Mouse (Mus musculus) intestine, postnatal 0 days (tissue): ENCODE results near the gene S100a3. TPM values are rescaled to one million over a fixed set of nuclear protein-coding genes. Genes with fewer than 3 reads are reported as not detected.

ENCODE experiments used
- ATAC-seq: fragments of 200-750 bp; cut with Nextera tagmentation; 2 replicates; pipeline ENCODE4 v1.8.0; 2017; ENCODE audit warnings: mild to moderate bottlenecking, moderate TSS enrichment, moderate library complexity
- H3K27ac ChIP-seq: fragments of 300-500 bp; sonication (generic); 2 replicates; pipeline ENCODE4 v1.5.1; 2014; ENCODE audit warnings: mild to moderate bottlenecking, low read depth, low read length, moderate library complexity
- H3K27me3 ChIP-seq: fragments of 300-500 bp; sonication (generic); replicated peaks from 2 replicates; pipeline ENCODE4 v1.6.1; 2014; ENCODE audit warnings: low read length, mixed read lengths; ENCODE audit not compliant: control insufficient read depth, insufficient read depth
- H3K36me3 ChIP-seq: fragments of 300-500 bp; sonication (generic); 2 replicates; pipeline ENCODE4 v1.6.1; 2014; ENCODE audit warnings: mild to moderate bottlenecking, moderate library complexity; ENCODE audit not compliant: control insufficient read depth, insufficient read depth
- H3K4me1 ChIP-seq: fragments of 300-500 bp; sonication (generic); replicated peaks from 2 replicates; pipeline ENCODE4 v1.6.1; 2014; ENCODE audit warnings: antibody characterized with exemption, low read length, mixed read lengths; ENCODE audit not compliant: control insufficient read depth, insufficient read depth
- H3K4me2 ChIP-seq: fragments of 300-500 bp; sonication (generic); replicated peaks from 2 replicates; pipeline ENCODE4 v1.6.1; 2014; ENCODE audit warnings: low read depth, mild to moderate bottlenecking, moderate library complexity
- H3K4me3 ChIP-seq: fragments of 300-500 bp; sonication (generic); 2 replicates; pipeline ENCODE4 v1.5.1; 2014; ENCODE audit warnings: low read depth, low read length
- H3K9ac ChIP-seq: fragments of 300-500 bp; sonication (generic); 2 replicates; pipeline ENCODE4 v1.6.1; 2014; ENCODE audit warnings: mild to moderate bottlenecking, low read depth, low read length
- H3K9me3 ChIP-seq: fragments of 300-500 bp; sonication (generic); 2 replicates; pipeline ENCODE4 v1.6.1; 2016; ENCODE audit warnings: mixed run types; ENCODE audit not compliant: control insufficient read depth
- CTCF ChIP-seq: sonication (generic); IDR thresholded peaks from 2 replicates; pipeline ENCODE4 v1.5.1; 2016; ENCODE audit warnings: low read depth, mild to moderate bottlenecking, control low read depth, antibody characterized with exemption, moderate library complexity
- WGBS: fragments of 180-500 bp; shearing (Covaris S2); extraction: QIAGEN DNeasy Blood & Tissue Kit; methylation state at CpG from one replicate; pipeline ENCODE4 v1.1.7; 2014; 5-methylcytosine and 5-hydroxymethylcytosine counted together
- polyA plus RNA-seq: library from polyadenylated mRNA; unstranded; fragments of >200 nt; fragmentation: Nextera tagmentation; extraction: Ambion mirVana; gene quantifications from 2 replicates; pipeline ENCODE4 v1.2.1, GENCODE M21; 2015

Gene S100a3
- polyA plus RNA-seq, 1 experiment from 2014 or later = 0.37 TPM

GRCm38 (mm10) chr3:90576351-90577001, 16.1 kb downstream of the S100a3 start:
- H3K4me1 ChIP-seq = no peaks in the 10 kb centered on the region
- no peak for ATAC-seq
- no peaks in the 10 kb centered on the region for H3K36me3 ChIP-seq
- H3K27ac ChIP-seq = no peak overlapping the region
- no peaks in the 10 kb centered on the region for H3K27me3 ChIP-seq
- H3K4me2 ChIP-seq = no peak overlapping the region
- TF ChIP-seq CTCF = no peak
- no peak overlapping the region for H3K4me3 ChIP-seq
- no peaks in the 10 kb centered on the region for H3K9me3 ChIP-seq
- WGBS = 72% methylated on average over 10 of the region's 10 CpGs
- no peak overlapping the region for H3K9ac ChIP-seq

- Histone ChIP-seq H3K27ac (no peak overlapping the region), H3K4me1 (no peaks in the 10 kb centered on the region; the same call in 1 of the 2 replicates), H3K9ac (no peak overlapping the region), H3K27me3 (no peaks in the 10 kb centered on the region), H3K9me3 (no peaks in the 10 kb centered on the region), H3K4me2 (no peak overlapping the region), H3K36me3 (no peaks in the 10 kb centered on the region), H3K4me3 (no peak overlapping the region)
- no peak for ATAC-seq
- WGBS = 67% methylated on average over 7 of the region's 7 CpGs
- TF ChIP-seq CTCF = no peak
These were observed 19.1 kb downstream of the S100a3 start for GRCm38 (mm10) chr3:90579433-90579832.

GRCm38 (mm10) chr3:90581141-90581540, 20.8 kb downstream of the S100a3 start:
- no peak overlapping the region for H3K9ac ChIP-seq
- no peak overlapping the region for H3K4me2 ChIP-seq
- H3K4me3 ChIP-seq = no peak overlapping the region
- no peaks in the 10 kb centered on the region for H3K27me3 ChIP-seq
- H3K9me3 ChIP-seq = no peaks in the 10 kb centered on the region
- no peak overlapping the region for H3K27ac ChIP-seq
- H3K36me3 ChIP-seq = no peaks in the 10 kb centered on the region
- no peak for TF ChIP-seq CTCF
- 95% methylated on average over 5 of the region's 5 CpGs for WGBS
- no peak for ATAC-seq
- no peaks in the 10 kb centered on the region; the same call in 1 of the 2 replicates for H3K4me1 ChIP-seq

GRCm38 (mm10) chr3:90582156-90582555, 21.8 kb downstream of the S100a3 start:
- H3K4me1 ChIP-seq = peaks cover 7% of the 10 kb centered on the region
- no peak for ATAC-seq
- no peaks in the 10 kb centered on the region for H3K27me3 ChIP-seq
- no peak overlapping the region for H3K9ac ChIP-seq
- H3K9me3 ChIP-seq = no peaks in the 10 kb centered on the region
- H3K4me3 ChIP-seq = no peak overlapping the region
- no peak overlapping the region for H3K27ac ChIP-seq
- WGBS = 100% methylated on average over 1 of the region's 1 CpGs
- H3K4me2 ChIP-seq = no peak overlapping the region
- peak; percentile 56 for TF ChIP-seq CTCF
- H3K36me3 ChIP-seq = no peaks in the 10 kb centered on the region

- Histone ChIP-seq H3K9ac (no peak overlapping the region), H3K4me3 (no peak overlapping the region), H3K27me3 (no peaks in the 10 kb centered on the region), H3K4me1 (peaks cover 7% of the 10 kb centered on the region), H3K9me3 (no peaks in the 10 kb centered on the region), H3K27ac (no peak overlapping the region), H3K36me3 (no peaks in the 10 kb centered on the region), H3K4me2 (no peak overlapping the region)
- ATAC-seq = no peak
- WGBS = 91% methylated on average over 4 of the region's 4 CpGs
- no peak for TF ChIP-seq CTCF
These were observed 22.2 kb downstream of the S100a3 start for GRCm38 (mm10) chr3:90582556-90582955.

GRCm38 (mm10) chr3:90583893-90584292, 23.5 kb downstream of the S100a3 start:
- no peak for TF ChIP-seq CTCF
- no peak overlapping the region for H3K4me3 ChIP-seq
- H3K27ac ChIP-seq = no peak overlapping the region; the same call in 1 of the 2 replicates
- H3K4me2 ChIP-seq = no peak overlapping the region
- H3K36me3 ChIP-seq = no peaks in the 10 kb centered on the region
- peaks cover 7% of the 10 kb centered on the region for H3K4me1 ChIP-seq
- no peak overlapping the region for H3K9ac ChIP-seq
- no peaks in the 10 kb centered on the region for H3K27me3 ChIP-seq
- 31% methylated on average over 3 of the region's 3 CpGs for WGBS
- H3K9me3 ChIP-seq = no peaks in the 10 kb centered on the region
- 0 out of 2 replicates have a peak, but pooled peaks have one; percentile 18 for ATAC-seq
